Mouse (Mus musculus): Measurements from ENCODE around the gene Cyp39a1. TPM values are rescaled to one million over a fixed set of nuclear protein-coding genes. Genes with fewer than 3 reads are reported as not detected.

Cyp39a1 gene
- total and polyA plus RNA-seq, 2 experiments from 2014 or later, result 8.3 to 39.5 TPM

- ATAC-seq (ENCODE audit: insufficient read depth, low read depth) (peak; percentile 49; the same call in 1 of the 2 replicates), DNase-seq (ENCODE audit: low spot score) (peak; percentile 15)
- no peaks in the 10 kb centered on the region for H3K9me3 ChIP-seq (replicated peaks; ENCODE audit: control insufficient read depth, low read length)
- no peaks in the 10 kb centered on the region for H3K4me1 ChIP-seq (ENCODE audit: control insufficient read depth, insufficient read depth)
- no peak overlapping the region for H3K9ac ChIP-seq (replicated peaks; ENCODE audit: low read depth, low read length)
- H3K4me2 ChIP-seq (ENCODE audit: low read depth, low read length), result no peak overlapping the region
- H3K27me3 ChIP-seq (ENCODE audit: control insufficient read depth, insufficient read depth, low read length), result no peaks in the 10 kb centered on the region
- peak overlapping the region; percentile 36 for H3K27ac ChIP-seq (ENCODE audit: low read depth)
- no peaks in the 10 kb centered on the region for H3K36me3 ChIP-seq (replicated peaks; ENCODE audit: control insufficient read depth, insufficient read depth, low read length)
- no peak overlapping the region for H3K4me3 ChIP-seq (ENCODE audit: low read depth, low read length)
- no peak for TF ChIP-seq CTCF (IDR thresholded peaks at IDR 0.05; ENCODE audit: low read depth)
- no peak for TF ChIP-seq EP300 (IDR thresholded peaks at IDR 0.05; ENCODE audit: low read depth)
- 17% methylated on average over 1 of the region's 1 CpGs for WGBS
These were observed 127.6 kb downstream of the Cyp39a1 start for GRCm38 (mm10) chr17:43794731-43795280.

Other genes with a start within 250 kb of the Cyp39a1 start
- not detected in 2 replicates for gene Mep1a, start 164.6 kb upstream of the Cyp39a1 start, total RNA-seq (2014; rRNA removed; ENCODE audit: low replicate concordance)
- gene Mep1a, start 164.6 kb upstream of the Cyp39a1 start, polyA plus RNA-seq (2015; fragmentation: Nextera tagmentation; extraction: Ambion mirVana), result not detected in 2 replicates
- not detected in 2 replicates for gene Ankrd66, start 123.8 kb upstream of the Cyp39a1 start, total RNA-seq (2014; rRNA removed; ENCODE audit: low replicate concordance)
- not detected in 2 replicates for gene Ankrd66, start 123.8 kb upstream of the Cyp39a1 start, polyA plus RNA-seq (2015; fragmentation: Nextera tagmentation; extraction: Ambion mirVana)
- 2.6 and 22.7 TPM in 2 replicates for gene Pla2g7, start 99.3 kb upstream of the Cyp39a1 start, total RNA-seq (2014; rRNA removed; ENCODE audit: low replicate concordance)
- gene Pla2g7, start 99.3 kb upstream of the Cyp39a1 start, polyA plus RNA-seq (2015; fragmentation: Nextera tagmentation; extraction: Ambion mirVana), result 11.1 and 12.3 TPM in 2 replicates
- gene Tdrd6, start 37.1 kb upstream of the Cyp39a1 start, total RNA-seq (2014; rRNA removed; ENCODE audit: low replicate concordance), result not detected in 2 replicates
- gene Tdrd6, start 37.1 kb upstream of the Cyp39a1 start, polyA plus RNA-seq (2015; fragmentation: Nextera tagmentation; extraction: Ambion mirVana), result 0.11 TPM in 1 of 2 replicates, not detected in the other
- 2.4 and 7.9 TPM in 2 replicates for gene Slc25a27, start 211 bp upstream of the Cyp39a1 start, total RNA-seq (2014; rRNA removed; ENCODE audit: low replicate concordance)
- gene Slc25a27, start 211 bp upstream of the Cyp39a1 start, polyA plus RNA-seq (2015; fragmentation: Nextera tagmentation; extraction: Ambion mirVana), result 7.8 and 10.9 TPM in 2 replicates
- 125 and 167 TPM in 2 replicates for gene Rcan2, start 133.9 kb downstream of the Cyp39a1 start, total RNA-seq (2014; rRNA removed; ENCODE audit: low replicate concordance)
- gene Rcan2, start 133.9 kb downstream of the Cyp39a1 start, polyA plus RNA-seq (2015; fragmentation: Nextera tagmentation; extraction: Ambion mirVana), result 83.8 and 94.3 TPM in 2 replicates